Mouse (Mus musculus) kidney, postnatal 4 days (tissue): ENCODE measurements around the gene Abat.
A peak's percentile ranks its signal among the peaks of the same experiment; 100 is the strongest.

Source experiments
- DNase-seq, 2 experiments: peaks; one replicate each; pipeline ENCODE4 v3.0.0; 2021; ENCODE audit warnings: mixed read lengths in 2 of 2

Abat gene

DNA sequence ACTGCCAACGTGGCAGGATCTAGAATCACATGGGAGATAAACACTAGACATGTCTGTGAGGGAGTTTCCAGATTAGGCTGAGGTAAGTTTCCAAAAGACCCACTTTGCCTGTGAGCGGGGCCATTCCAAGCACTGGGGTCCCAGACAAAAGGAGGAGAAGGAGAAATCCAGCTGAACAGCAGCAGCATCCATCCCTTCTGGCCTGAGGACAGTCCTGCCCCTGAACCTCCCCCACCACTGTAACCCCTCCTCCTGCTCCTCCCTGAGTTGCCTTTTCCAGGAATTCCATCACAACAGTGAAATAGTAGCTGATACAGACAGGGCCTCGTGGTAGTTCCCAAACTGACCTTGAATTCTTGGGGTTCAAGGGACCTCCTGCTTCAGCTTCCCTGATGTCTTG, 63.7 kb downstream of the Abat start:
- no peak for DNase-seq

- no peak for DNase-seq
These were observed 65.1 kb downstream of the Abat start for GRCm38 (mm10) chr16:8578326-8578725.

GRCm38 (mm10) chr16:8579546-8579945, 66.3 kb downstream of the Abat start:
- DNase-seq = no peak

GRCm38 (mm10) chr16:8581661-8582239, 68.5 kb downstream of the Abat start:
- no peak for DNase-seq

GRCm38 (mm10) chr16:8582579-8583295, 69.5 kb downstream of the Abat start:
- DNase-seq = no peak

DNA sequence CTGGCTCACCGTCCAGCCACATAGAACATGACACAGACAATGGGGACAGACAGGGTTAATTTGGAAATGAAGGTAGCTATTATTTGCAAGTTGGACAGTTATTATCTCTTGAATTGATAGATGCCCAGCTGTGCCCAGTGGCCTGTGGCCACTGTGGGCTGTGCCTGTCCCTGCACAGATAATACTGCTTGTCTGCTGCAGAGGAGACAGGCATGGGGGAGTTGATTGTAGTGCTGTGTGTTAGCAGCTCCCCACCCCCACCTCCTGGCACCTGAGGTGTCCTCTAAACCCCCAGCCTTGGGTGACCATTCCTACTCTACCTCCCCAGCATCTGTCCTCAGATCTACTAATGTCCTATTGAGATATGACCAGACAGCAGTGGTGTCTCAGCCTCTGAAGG, 71.0 kb downstream of the Abat start:
- no peak for DNase-seq

DNA sequence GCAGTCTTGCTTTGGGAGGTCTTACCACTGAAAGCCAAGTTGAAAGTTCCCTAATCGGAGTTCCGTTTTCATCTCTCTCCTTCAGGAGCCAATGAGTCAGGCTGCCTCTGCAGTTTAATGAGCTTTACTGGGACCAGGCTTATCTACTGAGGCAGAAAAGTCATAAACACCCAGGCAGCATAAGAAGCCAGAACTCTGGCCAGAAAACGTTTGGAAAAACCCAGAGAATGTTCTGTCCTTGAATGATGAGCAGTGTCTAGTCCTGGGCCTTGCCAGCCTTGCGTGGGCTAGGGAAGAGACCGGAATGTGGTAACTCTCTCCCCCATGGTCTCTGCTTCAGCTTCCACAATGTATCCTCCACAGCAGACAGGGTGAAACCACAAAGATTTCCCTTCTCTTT, 71.8 kb downstream of the Abat start:
- no peak for DNase-seq

DNA sequence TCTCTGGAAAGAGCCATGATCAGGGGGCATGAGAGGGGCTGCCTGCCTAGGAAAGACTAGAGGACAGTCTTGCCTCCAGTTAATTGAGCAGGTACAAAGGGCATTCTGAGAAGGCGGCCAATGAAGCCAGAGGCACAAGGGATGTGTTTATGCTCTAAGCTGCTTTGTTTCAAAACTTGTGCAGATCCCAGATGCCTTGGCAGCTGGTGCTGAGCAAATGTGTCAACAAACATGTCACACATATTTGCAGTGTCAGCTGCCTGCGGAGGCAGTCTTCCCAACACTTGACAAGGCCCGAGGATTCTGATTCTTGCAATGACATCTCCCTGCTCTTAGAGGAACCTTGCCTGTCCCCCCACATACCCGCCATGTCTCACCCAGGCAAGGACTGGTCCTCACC, 82.2 kb downstream of the Abat start:
- peak in 1 of 2 experiments; percentile 17 for DNase-seq

GRCm38 (mm10) chr16:8596336-8596735, 83.1 kb downstream of the Abat start:
- peak in 1 of 2 experiments; percentile 13 for DNase-seq

- no peak for DNase-seq
These were observed 84.3 kb downstream of the Abat start for GRCm38 (mm10) chr16:8597516-8597915.

GRCm38 (mm10) chr16:8603789-8604188, 90.6 kb downstream of the Abat start:
- DNase-seq = no peak

GRCm38 (mm10) chr16:8610397-8610796, 97.2 kb downstream of the Abat start:
- DNase-seq = no peak

DNA sequence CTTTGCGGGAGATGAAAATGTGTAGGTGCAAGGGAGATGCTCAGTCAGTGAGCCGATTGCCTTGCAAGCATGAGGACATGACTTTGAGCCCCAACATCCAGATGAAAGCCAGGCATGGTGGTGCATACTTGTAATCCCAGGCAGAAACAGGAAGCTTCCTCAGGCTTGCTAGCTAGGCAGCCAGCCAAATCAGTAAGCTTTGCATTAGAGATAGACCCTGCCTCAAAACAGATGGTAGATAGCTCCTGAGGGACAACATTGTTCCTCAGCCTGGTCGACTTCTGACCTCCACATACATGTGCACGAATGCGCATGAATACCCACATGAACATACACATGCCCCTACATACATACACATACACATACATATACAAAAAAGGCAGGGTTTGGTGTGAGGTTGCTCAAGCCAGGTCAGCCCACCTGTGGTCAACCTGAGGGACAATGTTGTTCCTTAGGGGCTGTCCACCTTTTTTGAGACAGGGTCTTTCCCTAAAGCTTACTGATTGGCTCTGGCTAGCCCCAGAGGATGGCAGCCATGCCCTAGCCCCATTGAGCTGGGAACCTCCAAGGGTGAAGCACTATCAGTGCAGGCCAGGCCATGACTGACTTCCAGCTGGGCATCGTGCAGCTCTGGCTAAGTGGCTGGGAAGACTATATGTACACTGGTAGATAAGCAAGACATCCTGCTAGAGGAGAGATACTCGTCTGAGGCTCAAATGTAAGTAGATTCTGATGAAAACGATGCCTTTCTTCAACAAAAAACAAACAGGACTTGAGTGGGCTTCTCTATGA, 99.2 kb downstream of the Abat start:
- no peak for DNase-seq

DNA sequence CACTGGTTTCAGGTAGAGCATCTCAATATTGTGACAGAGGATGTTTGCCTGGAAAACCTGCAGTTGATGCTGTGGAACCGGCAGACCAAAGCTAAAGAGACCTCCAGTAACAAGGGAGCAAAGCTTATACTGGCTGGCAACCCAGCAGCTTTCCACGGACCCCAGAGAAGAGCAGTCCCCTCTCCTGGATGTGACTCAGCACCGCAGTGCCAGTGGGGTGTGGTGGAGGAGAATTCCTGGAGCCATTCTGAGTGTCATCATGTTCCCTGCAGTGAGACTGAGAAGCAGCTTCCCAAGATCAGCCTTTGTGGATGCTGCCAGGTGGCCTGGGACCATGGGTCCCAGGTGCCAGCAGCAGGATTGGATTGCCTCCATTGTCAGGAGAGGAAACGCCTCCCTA, 99.8 kb downstream of the Abat start:
- no peak for DNase-seq

GRCm38 (mm10) chr16:8613447-8613846, 100.2 kb downstream of the Abat start:
- DNase-seq = no peak

- DNase-seq = no peak
These were observed 106.6 kb downstream of the Abat start for GRCm38 (mm10) chr16:8619659-8620314.

GRCm38 (mm10) chr16:8620315-8621115, 107.3 kb downstream of the Abat start:
- DNase-seq = no peak

GRCm38 (mm10) chr16:8630419-8630818, 117.2 kb downstream of the Abat start:
- DNase-seq = no peak

- DNase-seq = no peak
These were observed 118.2 kb downstream of the Abat start for GRCm38 (mm10) chr16:8631428-8631827.

- no peak for DNase-seq
These were observed 123.6 kb downstream of the Abat start for GRCm38 (mm10) chr16:8636867-8637216.

- DNase-seq = peak; percentile 85 to 92
These were observed 124.2 kb downstream of the Abat start, which contains the start of the genes Pmm2 and Tmem186 for GRCm38 (mm10) chr16:8637217-8638051. Gene Pmm2, plus strand, starts transcription at chr16:8637674. Gene Tmem186, minus strand, starts transcription at chr16:8637712.

DNA sequence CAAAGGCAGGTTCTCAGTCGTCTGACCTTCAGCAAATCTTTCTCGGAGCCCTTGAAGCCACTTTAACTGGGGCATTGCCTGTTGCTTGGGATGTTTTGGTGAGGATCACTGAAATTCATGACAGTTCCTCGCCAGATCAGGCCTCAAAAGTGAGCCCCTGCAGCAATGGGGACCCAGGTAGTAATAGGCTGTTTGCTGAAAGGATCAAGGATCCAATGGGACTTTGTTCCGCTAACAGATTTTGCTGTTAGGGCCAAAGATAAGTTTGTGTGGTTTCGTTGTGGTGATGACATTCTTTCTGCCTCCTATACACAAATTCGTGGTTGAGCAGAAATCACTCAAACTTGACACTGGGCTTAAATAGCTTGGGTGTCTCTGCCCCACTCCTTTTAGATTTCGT, 124.9 kb downstream of the Abat start:
- DNase-seq = no peak
